Mouse (Mus musculus): ENCODE data around the gene Agpat3.
A peak's percentile ranks its signal among the peaks of the same experiment; 100 is the strongest.
"Not testable (repeated sequence)": the region's sequence is repeated elsewhere in the genome, so short reads cannot be mapped to it uniquely, and the experiment has no call there.

Gene Agpat3

GRCm38 (mm10) chr10:78358999-78359398 lies 6.7 kb upstream of the Agpat3 start:
- DNase-seq = not testable (repeated sequence)

DNA sequence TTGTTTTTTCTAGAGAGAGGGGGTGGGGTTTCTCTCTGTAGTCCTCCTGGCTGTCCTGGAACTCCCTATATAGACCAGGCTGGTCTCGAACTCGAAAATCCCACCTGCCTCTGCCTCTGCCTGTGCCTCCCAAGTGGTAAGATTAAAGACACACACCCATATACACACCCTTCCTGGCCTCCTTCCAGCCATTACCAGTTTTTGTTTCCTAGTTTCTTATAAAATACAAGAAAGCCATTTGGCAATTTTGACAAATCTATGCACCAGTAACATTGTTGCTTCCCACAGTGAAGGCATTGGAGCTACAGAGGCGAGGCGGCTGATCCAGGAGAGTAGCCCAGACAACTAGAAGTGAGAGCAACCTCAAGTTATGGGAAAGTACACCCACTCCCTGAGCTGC lies 6.0 kb upstream of the Agpat3 start:
- DNase-seq = no peak

DNA sequence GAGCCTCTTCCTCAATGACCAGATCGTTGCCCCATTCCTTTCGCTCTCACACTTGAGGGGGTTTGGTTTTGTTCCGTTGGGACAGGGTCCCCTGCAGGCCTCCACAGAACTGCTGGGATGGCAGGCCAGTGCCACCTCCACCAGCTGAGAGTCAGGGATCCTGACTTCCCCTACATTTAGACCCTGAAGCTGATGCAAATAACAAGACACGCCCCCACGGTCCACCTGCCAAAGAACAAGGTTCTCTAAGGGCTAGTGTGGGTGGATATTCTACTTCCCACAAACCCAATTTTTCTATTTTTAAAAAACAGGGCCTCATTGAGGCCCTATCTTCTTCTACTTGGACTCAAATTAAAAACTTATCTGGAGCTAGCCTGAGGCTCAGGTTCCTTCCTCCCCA lies 5.5 kb upstream of the Agpat3 start:
- peak; percentile 44 for DNase-seq

GRCm38 (mm10) chr10:78355931-78356593 lies 3.8 kb upstream of the Agpat3 start:
- peak; percentile 83 for DNase-seq

GRCm38 (mm10) chr10:78353196-78353595 lies 907 bp upstream of the Agpat3 start:
- DNase-seq = no peak

DNA sequence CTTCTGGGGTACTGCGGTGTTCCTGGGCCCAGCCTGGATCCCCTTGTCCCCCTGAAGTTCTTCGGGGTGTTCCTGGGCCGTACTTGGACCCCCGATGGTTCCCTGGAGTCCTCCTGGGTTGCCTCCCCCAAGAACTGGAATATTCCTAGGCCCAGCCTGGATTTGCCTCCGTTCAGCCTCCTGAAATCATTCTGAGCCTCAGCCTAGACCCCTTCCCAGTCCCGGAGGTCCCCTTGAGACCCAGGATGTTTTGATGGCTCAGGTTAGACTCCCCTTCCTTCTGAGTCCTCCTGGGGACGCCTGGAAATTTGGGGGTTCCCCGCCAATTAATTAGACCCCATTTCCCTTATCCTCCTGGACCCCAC lies 359 bp upstream of the Agpat3 start:
- no peak for DNase-seq

- peak; percentile 60 for DNase-seq
These were observed 764 bp downstream of the Agpat3 start for GRCm38 (mm10) chr10:78351564-78351886.

- DNase-seq = peak; percentile 30
These were observed 1.3 kb downstream of the Agpat3 start for GRCm38 (mm10) chr10:78350796-78351556.

GRCm38 (mm10) chr10:78349464-78350165 lies 2.7 kb downstream of the Agpat3 start:
- DNase-seq = peak; percentile 84

DNA sequence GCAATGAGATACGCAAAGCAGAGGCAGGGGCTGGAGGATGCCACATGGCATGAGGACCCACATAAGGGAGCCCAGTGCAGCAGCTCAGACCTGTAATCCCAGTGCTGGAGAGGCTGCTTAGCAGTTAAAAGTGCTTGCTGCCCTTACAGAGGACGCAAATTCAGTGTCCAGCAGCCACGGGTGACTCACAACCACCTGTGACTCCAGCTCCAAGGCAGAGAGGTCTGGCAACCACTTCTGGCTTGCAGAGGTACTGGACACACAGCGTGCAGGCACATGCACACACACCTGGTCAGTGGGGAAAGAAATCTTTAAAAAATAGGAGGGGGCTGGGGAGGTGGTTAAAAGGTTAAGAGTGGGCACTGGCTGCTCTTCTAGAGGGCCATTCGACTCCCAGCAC lies 4.1 kb downstream of the Agpat3 start:
- no peak for DNase-seq

GRCm38 (mm10) chr10:78347486-78347885 lies 4.8 kb downstream of the Agpat3 start:
- DNase-seq = peak; percentile 75

GRCm38 (mm10) chr10:78345466-78345865 lies 6.8 kb downstream of the Agpat3 start:
- peak; percentile 63 for DNase-seq

GRCm38 (mm10) chr10:78342091-78342490 lies 10.2 kb downstream of the Agpat3 start:
- no peak for DNase-seq

GRCm38 (mm10) chr10:78338180-78338579 lies 14.1 kb downstream of the Agpat3 start:
- no peak for DNase-seq

DNA sequence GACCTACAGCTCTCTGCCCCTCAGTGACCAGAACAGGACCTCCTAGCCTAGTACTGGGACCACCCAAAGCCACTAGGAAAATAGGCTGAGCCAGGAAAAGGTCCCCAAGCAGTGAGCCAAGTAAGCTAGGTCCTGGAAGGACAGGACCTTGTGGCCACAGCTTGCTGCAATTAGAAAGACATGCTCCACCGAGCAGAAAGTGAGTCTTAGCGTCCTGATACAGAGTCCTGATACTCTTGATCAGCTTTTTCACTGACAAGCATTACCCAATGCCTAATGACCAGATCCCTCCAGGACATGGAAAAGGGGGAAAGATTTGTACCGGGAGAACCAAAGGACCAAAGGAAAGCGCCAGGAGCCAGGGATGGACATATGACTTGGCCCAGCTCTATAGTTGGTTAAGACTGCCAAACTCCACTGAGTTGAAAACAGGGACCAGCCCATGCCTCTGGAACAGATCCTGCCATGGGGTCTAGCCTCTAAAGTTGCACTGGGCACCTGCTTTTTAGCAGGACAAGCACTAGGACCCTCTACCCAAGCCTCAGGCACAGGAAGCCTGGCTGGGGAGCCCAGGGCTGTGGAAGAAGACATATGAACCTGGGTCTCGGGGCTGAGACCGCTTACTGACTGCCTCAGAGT lies 17.2 kb downstream of the Agpat3 start:
- DNase-seq = peak; percentile 54

- no peak for DNase-seq
These were observed 20.7 kb downstream of the Agpat3 start for GRCm38 (mm10) chr10:78331577-78331976.

GRCm38 (mm10) chr10:78329305-78329704 lies 23.0 kb downstream of the Agpat3 start:
- DNase-seq = no peak

DNA sequence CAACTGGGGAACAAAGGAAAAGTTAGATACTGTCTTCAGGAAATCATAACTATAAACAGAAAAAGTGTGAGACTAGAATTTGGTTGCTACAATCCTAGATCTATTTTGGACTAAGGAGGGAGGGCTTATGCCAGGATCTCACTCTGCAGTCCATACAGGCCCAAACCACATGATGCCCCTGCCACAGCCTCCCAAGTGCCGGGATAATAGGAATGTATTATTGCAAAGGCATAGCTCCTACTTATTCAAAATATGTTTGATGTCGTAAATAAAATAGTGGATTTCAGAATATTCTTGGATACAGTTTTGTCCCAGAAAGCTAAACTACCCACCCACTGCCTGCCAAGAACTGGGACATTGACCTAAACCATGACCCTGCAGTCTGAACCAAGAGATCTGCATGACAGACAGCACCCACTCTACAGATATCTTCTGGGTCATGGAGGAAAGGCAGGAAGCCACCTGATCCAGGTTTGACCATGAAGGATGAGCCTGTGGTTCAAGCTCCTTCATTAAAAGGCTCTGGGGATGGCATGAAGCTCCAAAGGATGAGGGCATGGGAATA lies 24.2 kb downstream of the Agpat3 start:
- no peak for DNase-seq

GRCm38 (mm10) chr10:78325916-78326647 lies 26.2 kb downstream of the Agpat3 start:
- DNase-seq = no peak

GRCm38 (mm10) chr10:78324556-78325164 lies 27.6 kb downstream of the Agpat3 start:
- peak; percentile 64 for DNase-seq

DNA sequence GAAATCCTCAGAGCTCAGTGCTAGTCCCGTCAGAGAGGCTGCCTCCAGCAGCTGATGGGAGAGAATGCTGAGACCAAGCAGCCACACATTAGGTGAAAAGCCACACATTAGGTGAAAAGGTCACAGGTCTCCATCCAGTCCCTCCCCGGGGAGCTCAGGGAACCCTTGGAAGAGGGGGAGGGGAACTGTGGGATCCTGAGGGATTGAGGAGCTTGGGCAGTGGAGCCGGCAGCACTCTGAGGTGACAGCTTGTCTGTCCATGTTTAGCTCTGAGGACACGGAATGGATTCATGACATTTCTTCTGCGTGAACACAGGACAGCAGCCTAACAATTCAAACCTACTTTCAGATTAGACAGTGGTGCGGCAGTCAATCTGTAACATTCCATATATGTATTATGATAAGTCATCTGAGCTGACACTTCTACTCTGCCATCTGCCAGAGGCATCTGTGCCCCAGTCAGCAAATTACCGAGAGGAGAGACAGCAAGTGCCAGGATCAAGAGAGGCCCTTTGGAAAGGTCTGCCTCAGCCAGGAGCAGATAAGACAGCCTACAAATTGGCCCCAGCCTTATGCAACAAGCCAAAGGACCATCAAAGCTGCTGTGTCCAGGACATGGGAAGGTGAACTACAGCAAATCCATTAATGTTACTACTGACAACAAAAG lies 28.9 kb downstream of the Agpat3 start:
- DNase-seq = no peak
